Mouse (Mus musculus): ENCODE data around the gene Vps53. TPM values are rescaled to one million over a fixed set of nuclear protein-coding genes. Genes with fewer than 3 reads are reported as not detected.
"Not testable (repeated sequence)": the region's sequence is repeated elsewhere in the genome, so short reads cannot be mapped to it uniquely, and the experiment has no call there.

The Vps53 gene
- polyA plus RNA-seq, 1 experiment from 2014 or later: 51.8 TPM

- no peak overlapping the region for H3K4me2 ChIP-seq (replicated peaks; ENCODE audit: low read depth, low read length)
- no peak overlapping the region for H3K4me3 ChIP-seq (ENCODE audit: low read depth, low read length)
- H3K4me1 ChIP-seq (replicated peaks; ENCODE audit: control insufficient read depth, insufficient read depth, low read length): no peaks in the 10 kb centered on the region
- H3K9me3 ChIP-seq (ENCODE audit: control insufficient read depth, low read length): no peaks in the 10 kb centered on the region
- no peak for ATAC-seq (ENCODE audit: low FRiP score)
- no peak overlapping the region for H3K27ac ChIP-seq (ENCODE audit: low read depth, low read length)
- no peak overlapping the region for H3K9ac ChIP-seq (ENCODE audit: low read depth, low read length)
- H3K27me3 ChIP-seq (ENCODE audit: control insufficient read depth, insufficient read depth, low read length): no peaks in the 10 kb centered on the region
- H3K36me3 ChIP-seq (ENCODE audit: control insufficient read depth, insufficient read depth, low read length): no peaks in the 10 kb centered on the region
- WGBS: 88% methylated on average over 6 of the region's 6 CpGs
- DNase-seq (ENCODE audit: low spot score): no peak
These were observed 164.2 kb downstream of the Vps53 start for GRCm38 (mm10) chr11:76015251-76015650.

DNA sequence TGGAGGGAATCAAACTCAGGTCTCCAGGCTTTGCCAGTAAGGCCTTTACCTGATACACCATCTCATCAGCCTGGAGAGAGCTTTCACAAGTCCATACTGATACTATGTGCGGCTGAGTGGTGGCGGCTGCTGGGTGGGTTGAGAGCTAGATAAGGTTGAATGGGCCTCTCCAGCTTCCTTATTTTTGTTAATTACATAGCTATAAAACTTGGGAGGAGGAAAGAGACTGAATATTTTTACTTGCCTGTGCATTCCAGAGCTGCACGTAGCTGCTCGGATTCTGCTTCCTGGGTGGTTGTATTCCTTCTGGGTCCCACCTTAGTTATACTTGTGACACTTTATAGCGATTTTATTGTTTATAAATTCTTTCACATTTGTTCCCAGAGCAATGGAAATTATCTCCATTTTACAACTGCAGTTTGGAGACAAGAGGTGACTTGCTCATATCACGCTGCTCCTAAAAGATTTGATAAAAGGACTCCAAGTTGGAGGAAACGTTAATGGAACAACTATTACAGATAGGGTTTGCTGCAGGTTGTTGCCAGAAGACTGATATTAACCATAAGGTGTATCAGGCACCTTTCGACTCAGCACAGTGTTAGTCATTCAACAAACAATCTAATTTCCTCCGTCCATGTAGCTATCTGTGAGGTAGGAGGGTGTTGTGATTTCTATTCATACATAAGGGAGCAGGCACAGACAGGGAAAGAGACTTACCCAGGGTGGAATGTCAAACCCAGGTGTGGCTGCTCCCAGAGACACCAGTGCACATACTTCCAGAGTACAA lies 168.4 kb downstream of the Vps53 start:
- no peaks in the 10 kb centered on the region for H3K36me3 ChIP-seq (ENCODE audit: control insufficient read depth, insufficient read depth, low read length)
- DNase-seq (ENCODE audit: low spot score) (no peak), ATAC-seq (ENCODE audit: low FRiP score) (no peak)
- H3K27me3 ChIP-seq (ENCODE audit: control insufficient read depth, insufficient read depth, low read length): no peaks in the 10 kb centered on the region
- H3K9ac ChIP-seq (ENCODE audit: low read depth, low read length): no peak overlapping the region
- no peak overlapping the region for H3K4me3 ChIP-seq (ENCODE audit: low read depth, low read length)
- no peaks in the 10 kb centered on the region for H3K4me1 ChIP-seq (replicated peaks; ENCODE audit: control insufficient read depth, insufficient read depth, low read length)
- no peak overlapping the region for H3K27ac ChIP-seq (ENCODE audit: low read depth, low read length)
- 92% methylated on average over 9 of the region's 9 CpGs for WGBS
- H3K9me3 ChIP-seq (ENCODE audit: control insufficient read depth, low read length): no peaks in the 10 kb centered on the region
- no peak overlapping the region for H3K4me2 ChIP-seq (replicated peaks; ENCODE audit: low read depth, low read length)

DNA sequence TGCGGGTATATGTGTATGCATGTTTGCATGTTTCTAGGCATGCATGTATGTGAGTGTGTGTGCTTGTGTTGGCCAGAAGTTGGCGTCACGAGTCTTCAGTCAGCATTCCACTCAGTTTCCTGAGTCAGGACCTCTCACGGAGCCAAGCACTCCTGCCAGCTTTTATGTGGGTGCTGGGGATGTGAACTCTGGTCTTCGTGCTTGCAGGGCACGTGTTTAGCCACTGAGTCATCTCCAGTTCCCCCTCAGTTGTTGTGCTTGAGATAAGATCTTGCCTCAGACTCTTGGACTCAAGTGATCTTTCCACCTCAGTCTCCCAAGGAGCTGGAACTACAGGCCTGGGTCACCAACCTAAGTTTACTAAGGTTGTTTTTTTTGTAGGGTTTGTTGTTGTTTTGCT lies 170.3 kb downstream of the Vps53 start:
- Histone ChIP-seq H3K27me3 (ENCODE audit: control insufficient read depth, insufficient read depth, low read length) (no peaks in the 10 kb centered on the region), H3K9ac (ENCODE audit: low read depth, low read length) (no peak overlapping the region), H3K36me3 (ENCODE audit: control insufficient read depth, insufficient read depth, low read length) (no peaks in the 10 kb centered on the region), H3K9me3 (ENCODE audit: control insufficient read depth, low read length) (no peaks in the 10 kb centered on the region), H3K4me2 (replicated peaks; ENCODE audit: low read depth, low read length) (no peak overlapping the region), H3K4me1 (replicated peaks; ENCODE audit: control insufficient read depth, insufficient read depth, low read length) (no peaks in the 10 kb centered on the region), H3K4me3 (ENCODE audit: low read depth, low read length) (no peak overlapping the region), H3K27ac (ENCODE audit: low read depth, low read length) (no peak overlapping the region)
- DNase-seq (ENCODE audit: low spot score) (no peak), ATAC-seq (ENCODE audit: low FRiP score) (no peak)
- WGBS: 81% methylated on average over 6 of the region's 6 CpGs

DNA sequence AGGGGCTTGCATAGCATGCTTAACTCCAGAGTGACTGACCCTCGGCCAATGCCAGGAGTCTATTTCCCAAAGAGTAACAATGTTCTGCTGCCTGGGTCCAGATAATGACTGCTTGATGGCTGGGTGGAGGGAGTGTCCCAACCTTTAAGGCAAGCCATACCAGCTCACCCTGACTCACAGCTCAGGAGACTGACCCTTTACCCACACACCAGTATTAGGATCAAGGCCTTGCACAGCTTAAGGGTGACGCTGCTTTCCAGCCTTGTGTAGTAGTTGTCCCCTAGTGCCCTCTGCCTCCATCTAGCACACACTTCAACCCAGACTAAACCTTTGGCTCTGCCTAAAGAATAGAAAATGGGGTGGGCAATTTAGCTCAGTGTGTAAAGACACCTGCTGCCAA lies 171.3 kb downstream of the Vps53 start:
- DNase-seq (ENCODE audit: low spot score): no peak
- 83% methylated on average over 2 of the region's 2 CpGs for WGBS

DNA sequence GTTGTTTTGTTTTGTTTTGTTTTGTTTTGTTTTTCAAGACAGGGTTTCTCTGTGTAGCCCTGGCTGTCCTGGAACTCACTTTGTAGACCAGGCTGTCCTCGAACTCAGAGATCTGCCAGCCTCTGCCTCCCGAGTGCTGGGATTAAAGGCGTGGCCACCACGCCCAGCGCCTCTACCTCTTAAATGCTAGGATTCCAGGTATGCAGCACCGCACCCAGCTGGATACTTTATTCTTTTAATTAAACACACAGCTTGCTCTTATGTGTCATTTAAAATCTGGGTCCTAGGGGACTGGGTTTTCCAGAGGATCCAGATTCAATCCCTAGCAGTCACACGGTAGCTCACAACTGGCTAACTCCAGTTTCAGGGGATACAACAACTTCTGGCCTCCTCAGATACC lies 175.2 kb downstream of the Vps53 start:
- not testable (repeated sequence) for H3K27me3 ChIP-seq (ENCODE audit: control insufficient read depth, insufficient read depth, low read length); H3K27ac ChIP-seq (ENCODE audit: low read depth, low read length); ATAC-seq (ENCODE audit: low FRiP score); H3K4me2 ChIP-seq (replicated peaks; ENCODE audit: low read depth, low read length); H3K4me3 ChIP-seq (ENCODE audit: low read depth, low read length); DNase-seq (ENCODE audit: low spot score); H3K36me3 ChIP-seq (ENCODE audit: control insufficient read depth, insufficient read depth, low read length); H3K4me1 ChIP-seq (replicated peaks; ENCODE audit: control insufficient read depth, insufficient read depth, low read length); H3K9me3 ChIP-seq (ENCODE audit: control insufficient read depth, low read length); H3K9ac ChIP-seq (ENCODE audit: low read depth, low read length)
- 91% methylated on average over 7 of the region's 7 CpGs for WGBS

More for the DNA sequence above, 171.3 kb downstream of the Vps53 start:
- no peak overlapping the region for H3K4me3 ChIP-seq (ENCODE audit: low read depth, low read length)
- H3K36me3 ChIP-seq (ENCODE audit: control insufficient read depth, insufficient read depth, low read length): no peaks in the 10 kb centered on the region
- H3K27ac ChIP-seq (ENCODE audit: low read depth, low read length): no peak overlapping the region
- no peaks in the 10 kb centered on the region for H3K9me3 ChIP-seq (ENCODE audit: control insufficient read depth, low read length)
- H3K27me3 ChIP-seq (ENCODE audit: control insufficient read depth, insufficient read depth, low read length): no peaks in the 10 kb centered on the region
- H3K4me1 ChIP-seq (replicated peaks; ENCODE audit: control insufficient read depth, insufficient read depth, low read length): no peaks in the 10 kb centered on the region
- ATAC-seq (ENCODE audit: low FRiP score): no peak
- H3K4me2 ChIP-seq (replicated peaks; ENCODE audit: low read depth, low read length): no peak overlapping the region
- H3K9ac ChIP-seq (ENCODE audit: low read depth, low read length): no peak overlapping the region

DNA sequence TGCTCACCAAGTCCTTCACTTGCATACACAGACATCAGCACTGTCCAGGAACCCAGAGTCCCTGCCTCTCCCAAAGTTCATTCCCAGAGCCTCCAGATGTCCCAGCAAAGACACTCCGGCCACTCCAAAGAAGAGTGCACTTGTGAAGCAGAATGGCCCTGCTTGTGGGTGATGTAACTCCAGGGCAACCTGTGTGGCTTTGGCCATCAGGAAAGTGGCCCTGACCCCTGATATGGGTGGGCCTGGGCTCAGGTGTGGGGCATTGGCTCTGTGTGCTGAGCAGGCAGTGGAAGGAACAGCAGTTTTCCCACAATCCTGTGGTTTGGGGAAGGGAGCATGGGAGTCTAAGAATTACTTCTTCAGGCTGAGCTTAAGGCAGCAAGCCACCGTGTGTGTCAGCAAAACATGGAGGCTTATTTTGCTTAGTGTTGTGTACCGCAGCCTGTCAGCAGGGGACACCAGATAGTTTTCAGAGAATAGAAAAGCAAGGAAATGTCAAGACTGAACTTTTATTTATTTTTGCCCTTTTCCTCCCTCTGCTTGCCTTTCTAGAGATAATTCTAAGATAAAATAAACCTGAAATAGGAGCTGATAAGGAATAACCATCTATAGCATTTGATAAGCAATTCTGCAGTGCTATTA lies 178.1 kb downstream of the Vps53 start:
- Histone ChIP-seq H3K9me3 (ENCODE audit: control insufficient read depth, low read length) (no peaks in the 10 kb centered on the region), H3K27me3 (ENCODE audit: control insufficient read depth, insufficient read depth, low read length) (peaks cover 2% of the 10 kb centered on the region; the same call in 1 of the 2 replicates), H3K4me2 (replicated peaks; ENCODE audit: low read depth, low read length) (no peak overlapping the region), H3K4me1 (replicated peaks; ENCODE audit: control insufficient read depth, insufficient read depth, low read length) (no peaks in the 10 kb centered on the region), H3K27ac (ENCODE audit: low read depth, low read length) (no peak overlapping the region), H3K4me3 (ENCODE audit: low read depth, low read length) (no peak overlapping the region), H3K36me3 (ENCODE audit: control insufficient read depth, insufficient read depth, low read length) (no peaks in the 10 kb centered on the region), H3K9ac (ENCODE audit: low read depth, low read length) (no peak overlapping the region)
- ATAC-seq (ENCODE audit: low FRiP score) (no peak), DNase-seq (ENCODE audit: low spot score) (no peak)
- 55% methylated on average over 3 of the region's 3 CpGs for WGBS

GRCm38 (mm10) chr11:76000701-76001100 lies 178.7 kb downstream of the Vps53 start:
- Histone ChIP-seq H3K27me3 (ENCODE audit: control insufficient read depth, insufficient read depth, low read length) (peaks cover 2% of the 10 kb centered on the region; the same call in 1 of the 2 replicates), H3K27ac (ENCODE audit: low read depth, low read length) (no peak overlapping the region), H3K4me1 (replicated peaks; ENCODE audit: control insufficient read depth, insufficient read depth, low read length) (no peaks in the 10 kb centered on the region), H3K9ac (ENCODE audit: low read depth, low read length) (no peak overlapping the region), H3K4me3 (ENCODE audit: low read depth, low read length) (no peak overlapping the region), H3K4me2 (replicated peaks; ENCODE audit: low read depth, low read length) (no peak overlapping the region), H3K9me3 (ENCODE audit: control insufficient read depth, low read length) (no peaks in the 10 kb centered on the region), H3K36me3 (ENCODE audit: control insufficient read depth, insufficient read depth, low read length) (no peaks in the 10 kb centered on the region)
- WGBS: 90% methylated on average over 5 of the region's 5 CpGs
- ATAC-seq (ENCODE audit: low FRiP score) (no peak), DNase-seq (ENCODE audit: low spot score) (no peak)

DNA sequence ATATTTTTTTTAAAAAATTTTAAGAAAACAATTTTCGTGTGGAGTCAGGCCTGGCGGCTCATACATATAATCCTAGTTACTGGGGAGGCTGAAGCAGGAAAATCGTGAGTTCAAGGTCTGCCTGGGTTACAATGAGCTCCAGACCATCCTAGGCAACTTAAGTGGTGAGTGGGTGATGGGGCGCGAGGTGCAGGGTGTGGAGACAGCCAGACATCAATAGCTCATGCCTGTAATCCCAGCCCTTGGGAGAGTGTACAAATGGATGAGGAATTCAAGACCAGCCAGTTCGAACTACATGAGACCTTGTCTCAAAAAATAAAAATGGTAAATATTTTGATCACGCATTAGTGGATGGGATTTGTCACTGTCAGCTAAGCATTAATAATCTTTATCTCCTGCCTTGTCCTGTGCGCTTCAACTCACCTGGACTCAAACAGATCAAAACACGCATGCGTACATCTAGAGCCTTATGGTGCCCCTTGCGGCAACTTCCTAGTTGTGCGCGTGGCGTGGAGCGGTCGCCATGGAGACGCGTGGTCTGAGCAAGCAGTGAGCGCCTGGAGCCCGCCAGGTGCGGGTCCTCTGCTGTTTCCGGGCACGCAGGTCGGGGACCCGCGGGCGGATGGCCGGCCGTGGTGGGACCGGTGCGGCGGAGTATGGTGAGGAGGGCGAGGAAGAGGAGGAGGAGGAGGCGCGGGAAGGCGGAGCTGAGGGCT lies 179.8 kb downstream of the Vps53 start, which contains the start of gene 1700016K19Rik:
1700016K19Rik (plus strand) TSS at position 473 of the 716 bp plus-strand sequence.
- DNase-seq (ENCODE audit: low spot score): peak; percentile 84
- Histone ChIP-seq H3K4me3 (ENCODE audit: low read depth, low read length) (peak within 1 kb of the TSS; percentile 46), H3K27ac (ENCODE audit: low read depth, low read length) (no peak within 1 kb of the TSS), H3K9me3 (ENCODE audit: control insufficient read depth, low read length) (no peaks in the 10 kb centered on the region), H3K4me1 (replicated peaks; ENCODE audit: control insufficient read depth, insufficient read depth, low read length) (no peaks in the 10 kb centered on the region), H3K27me3 (ENCODE audit: control insufficient read depth, insufficient read depth, low read length) (peaks cover 2% of the 10 kb centered on the region; the same call in 1 of the 2 replicates), H3K9ac (ENCODE audit: low read depth, low read length) (peak within 1 kb of the TSS; percentile 47; the same call in 1 of the 2 replicates), H3K36me3 (ENCODE audit: control insufficient read depth, insufficient read depth, low read length) (no peaks in the 10 kb centered on the region), H3K4me2 (replicated peaks; ENCODE audit: low read depth, low read length) (peak within 1 kb of the TSS; percentile 81)
- ATAC-seq (ENCODE audit: low FRiP score): peak; percentile 63
- 13% methylated on average over 35 of the region's 36 CpGs for WGBS
